Mouse (Mus musculus): ENCODE data around the gene Dusp2. TPM values are rescaled to one million over a fixed set of nuclear protein-coding genes. Genes with fewer than 3 reads are reported as not detected.
"Not testable (repeated sequence)": the region's sequence is repeated elsewhere in the genome, so short reads cannot be mapped to it uniquely, and the experiment has no call there.

Dusp2 gene
- 1 to 10 TPM; 1.2 to 1.3 TPM for total RNA-seq (2021)

DNA sequence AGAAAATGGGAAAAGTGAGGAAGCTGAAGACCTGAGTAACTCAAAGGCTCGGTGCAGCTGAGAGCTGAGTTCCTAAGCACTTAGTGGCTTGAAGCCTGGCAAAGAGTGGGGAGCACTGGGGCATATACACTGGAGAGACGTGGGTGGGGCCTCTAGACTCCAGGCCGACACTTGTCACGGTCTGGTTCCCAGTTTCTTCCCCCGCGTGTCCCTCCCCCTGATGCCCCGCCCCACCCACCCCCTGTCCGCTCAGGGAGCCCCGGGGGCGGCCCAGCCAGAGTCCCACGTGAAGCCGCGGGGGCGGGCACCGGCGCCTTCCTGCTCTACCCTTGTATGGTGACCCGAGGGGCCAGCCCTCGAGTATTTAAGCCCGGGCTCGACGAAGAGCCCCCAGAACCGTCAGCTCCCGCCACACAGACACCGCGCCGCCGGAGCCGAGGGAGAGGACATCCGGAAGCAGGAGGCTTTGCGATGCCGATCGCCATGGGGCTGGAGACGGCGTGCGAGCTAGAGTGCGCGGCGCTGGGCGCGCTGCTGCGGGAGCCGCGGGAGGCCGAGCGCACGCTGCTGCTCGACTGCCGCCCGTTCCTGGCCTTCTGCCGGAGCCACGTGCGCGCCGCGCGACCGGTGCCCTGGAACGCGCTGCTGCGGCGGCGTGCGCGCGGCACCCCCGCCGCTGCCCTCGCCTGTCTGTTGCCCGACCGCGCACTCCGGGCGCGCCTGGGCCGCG lies at the start of gene Dusp2:
Gene Dusp2 (plus strand): TSS at position 393 of the 730 bp plus-strand sequence.
- peak; percentile 42 to 60 for DNase-seq (ENCODE audit: extremely low spot score in 1 of 2, low spot score in 1 of 2)

DNA sequence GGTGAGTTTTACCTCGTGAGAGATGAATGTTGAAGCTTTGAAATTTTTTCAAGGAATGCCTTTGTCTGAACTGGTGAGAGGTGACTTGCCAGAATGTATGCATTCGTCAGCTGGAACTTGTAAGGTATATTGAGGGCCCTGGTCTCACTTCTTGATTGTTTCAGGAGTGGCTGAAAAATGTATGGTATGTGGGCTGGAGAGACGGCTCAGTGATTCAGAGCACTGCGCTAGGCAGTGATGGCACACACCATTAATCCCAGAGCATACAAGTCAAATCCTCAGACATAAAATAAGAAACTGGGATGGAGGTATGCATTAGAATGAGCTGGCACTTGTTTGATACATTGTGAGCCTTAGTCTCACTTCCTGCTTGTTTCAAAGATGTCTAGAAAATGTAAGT lies 43.7 kb upstream of the Dusp2 start:
- DNase-seq (ENCODE audit: extremely low spot score in 1 of 2, low spot score in 1 of 2) = no peak

DNA sequence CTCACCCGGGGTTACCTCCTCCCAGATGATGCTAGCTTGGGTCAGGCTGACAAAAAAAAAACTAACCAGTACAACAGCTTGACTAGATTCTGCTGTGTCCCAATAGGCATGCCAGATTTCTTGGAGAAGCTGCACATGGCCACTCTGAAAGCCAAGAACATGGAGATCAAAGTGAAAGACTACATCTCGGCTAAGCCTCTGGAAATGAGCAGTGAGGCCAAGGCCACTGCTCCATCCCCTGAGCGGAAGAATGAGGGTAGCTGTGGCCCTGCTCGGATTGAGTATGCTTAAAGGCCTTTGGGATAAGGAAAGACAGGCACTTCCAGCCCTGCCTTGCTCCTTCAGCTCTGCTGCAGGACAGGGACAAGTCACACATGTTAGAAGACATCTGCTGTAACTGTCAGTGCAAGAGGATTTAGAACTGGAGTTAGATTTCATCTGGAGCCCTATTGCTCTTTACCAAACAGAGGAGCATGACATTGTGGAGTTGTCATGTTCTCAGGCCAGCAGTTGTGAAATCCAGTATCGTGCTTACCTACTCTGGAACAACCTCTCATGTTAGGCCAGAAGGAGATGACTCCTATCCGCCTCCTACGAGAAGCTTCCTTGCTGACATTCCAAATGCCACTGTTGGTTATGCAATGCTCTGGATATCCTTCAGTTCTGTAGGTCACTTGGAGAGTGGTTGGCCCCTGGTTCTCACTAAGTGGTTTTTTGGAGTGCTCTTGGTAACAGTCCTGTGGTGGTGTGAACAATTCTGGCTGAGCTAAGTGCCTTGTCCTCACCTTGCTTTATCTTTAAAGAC lies 38.8 kb upstream of the Dusp2 start:
- no peak for DNase-seq (ENCODE audit: extremely low spot score in 1 of 2, low spot score in 1 of 2)

DNA sequence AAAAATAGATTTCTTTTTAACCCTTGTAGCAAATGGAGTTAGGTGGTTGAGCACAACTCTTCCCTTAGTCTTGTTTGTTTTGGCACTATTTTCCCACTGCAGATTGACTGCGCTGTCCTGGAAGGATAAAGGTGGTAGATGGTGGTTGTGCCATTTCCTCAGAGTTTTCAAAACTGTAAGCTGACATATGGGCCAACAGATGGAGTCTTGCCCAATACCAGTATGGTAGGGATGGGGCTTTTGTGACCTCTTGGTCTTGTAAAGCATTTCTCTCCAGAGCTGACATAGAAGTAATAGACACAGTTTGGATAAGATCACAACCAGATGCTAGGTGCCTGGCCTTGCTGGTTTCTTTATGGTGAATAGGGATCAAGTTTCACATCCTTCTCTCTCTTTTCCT lies 37.9 kb upstream of the Dusp2 start:
- DNase-seq (ENCODE audit: extremely low spot score in 1 of 2, low spot score in 1 of 2) = no peak

DNA sequence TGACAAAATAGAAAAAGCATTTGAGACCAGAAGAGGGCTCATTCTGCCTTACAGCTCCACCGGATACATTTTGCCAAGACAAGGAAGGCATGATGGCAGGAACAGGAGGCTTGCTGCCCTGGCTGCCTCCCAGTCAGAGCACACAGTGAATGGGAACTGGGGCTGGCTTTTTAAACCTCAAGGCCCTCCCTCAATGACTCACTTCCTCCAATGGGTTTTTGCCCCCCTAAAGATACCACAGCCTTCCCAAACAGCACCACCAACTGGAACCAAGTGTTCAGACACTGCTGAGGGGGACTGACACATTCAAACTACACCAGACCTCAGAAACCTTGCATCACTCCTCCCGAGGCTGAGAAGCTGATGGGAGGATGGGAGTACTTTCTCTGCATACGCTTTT lies 35.3 kb upstream of the Dusp2 start:
- no peak for DNase-seq (ENCODE audit: extremely low spot score in 1 of 2, low spot score in 1 of 2)

DNA sequence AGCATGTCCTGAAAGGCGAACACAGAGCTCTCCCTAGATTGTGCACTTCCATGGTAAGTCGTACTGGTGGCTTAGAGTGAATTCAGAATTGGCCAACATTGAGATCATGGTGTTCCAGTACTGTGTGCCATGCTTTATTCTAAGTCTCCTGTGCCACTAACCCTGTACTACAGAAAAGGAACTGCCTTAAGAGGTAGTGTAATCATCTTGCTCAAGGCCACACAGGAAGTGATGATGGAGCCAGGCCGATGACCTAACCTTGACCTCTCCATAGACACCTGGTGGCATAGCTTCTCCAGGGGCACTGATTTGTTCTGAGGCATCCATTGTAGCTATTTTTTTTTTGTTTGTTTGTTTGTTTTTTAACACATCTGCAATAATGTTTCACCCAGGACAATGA lies 34.1 kb upstream of the Dusp2 start:
- no peak for DNase-seq (ENCODE audit: extremely low spot score in 1 of 2, low spot score in 1 of 2)

DNA sequence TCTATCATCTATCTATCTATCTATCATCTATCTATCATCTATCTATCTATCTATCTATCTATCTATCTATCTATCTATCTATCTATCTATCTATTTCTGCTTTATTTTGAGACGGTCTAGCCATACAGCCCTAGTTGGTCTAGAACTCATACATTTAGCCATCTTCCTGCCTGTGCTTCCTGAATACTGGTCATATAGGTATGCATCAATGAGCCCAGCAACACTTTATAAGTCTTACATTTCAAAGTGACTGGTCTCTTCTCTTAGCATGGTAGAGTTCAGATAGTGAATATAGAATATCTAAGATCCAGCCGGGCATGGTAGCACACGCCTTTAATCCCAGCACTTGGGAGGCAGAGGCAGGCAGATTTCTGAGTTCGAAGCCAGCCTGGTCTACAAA lies 31.8 kb upstream of the Dusp2 start:
- not testable (repeated sequence) for DNase-seq (ENCODE audit: extremely low spot score in 1 of 2, low spot score in 1 of 2)

DNA sequence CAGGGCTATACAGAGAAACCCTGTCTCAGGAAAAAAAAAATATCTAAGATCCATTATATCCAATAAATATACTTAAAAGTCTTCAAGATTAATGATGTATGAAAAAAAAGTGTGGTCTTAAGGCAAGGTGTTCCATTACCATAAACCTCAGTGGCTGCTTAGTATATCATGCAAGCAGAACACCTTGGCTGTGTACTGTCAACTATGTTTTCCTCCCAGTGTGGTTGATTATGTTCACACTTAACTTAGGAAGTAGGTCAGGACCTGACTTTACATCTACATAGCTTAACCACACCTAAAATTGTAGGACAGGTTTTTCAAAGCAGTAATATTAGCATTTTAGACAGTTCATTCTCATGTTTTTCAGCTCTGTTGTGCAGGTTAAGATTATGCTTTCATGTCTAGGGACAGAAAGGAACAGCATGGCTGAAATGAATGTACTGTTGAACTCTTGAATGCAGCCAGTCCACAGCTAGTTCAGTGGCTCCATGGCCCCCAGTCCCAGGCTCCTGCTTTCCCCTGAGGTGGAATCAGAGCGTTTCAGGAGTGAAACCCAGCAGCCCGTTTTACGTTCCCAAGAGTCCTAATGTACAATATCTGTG lies 31.2 kb upstream of the Dusp2 start:
- DNase-seq (ENCODE audit: extremely low spot score in 1 of 2, low spot score in 1 of 2) = no peak

DNA sequence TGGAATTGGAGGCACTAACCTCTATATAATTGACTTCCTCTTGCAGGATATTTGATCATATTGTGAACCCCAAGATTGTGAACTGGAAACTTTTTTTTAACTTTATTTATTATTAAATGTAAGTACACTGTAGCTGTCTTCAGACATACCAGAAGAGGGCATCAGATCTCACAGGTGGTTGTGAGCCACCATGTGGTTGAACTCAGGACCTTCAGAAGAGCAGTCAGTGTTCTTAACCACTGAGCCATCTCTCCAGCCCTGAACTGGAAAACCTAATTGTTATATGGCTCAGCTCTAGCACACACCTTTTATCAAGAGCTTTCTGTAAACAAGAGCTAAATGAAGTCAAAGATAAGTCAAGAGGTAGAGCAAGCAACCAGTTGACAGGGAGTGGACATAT lies 29.8 kb upstream of the Dusp2 start:
- no peak for DNase-seq (ENCODE audit: extremely low spot score in 1 of 2, low spot score in 1 of 2)

DNA sequence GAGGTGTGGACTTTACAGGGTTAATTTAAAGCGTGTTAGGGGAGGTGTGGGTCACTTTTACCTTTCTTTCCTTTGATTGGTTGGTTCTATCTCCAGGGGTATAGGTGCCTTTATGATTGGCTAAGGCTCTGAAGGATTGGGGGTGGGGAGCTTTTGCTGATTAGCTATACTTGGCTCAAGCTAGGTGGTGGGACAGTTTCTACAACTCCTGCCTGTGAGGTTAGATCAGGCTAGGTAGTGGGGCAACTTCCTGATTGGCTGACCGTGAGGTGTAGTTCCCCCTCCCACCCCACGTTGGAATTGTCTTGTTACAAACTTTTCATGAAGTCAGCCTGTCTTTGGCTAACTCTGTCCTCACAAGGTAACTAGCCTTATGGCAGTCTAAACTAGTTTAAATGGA lies 28.8 kb upstream of the Dusp2 start:
- DNase-seq (ENCODE audit: extremely low spot score in 1 of 2, low spot score in 1 of 2) = no peak

DNA sequence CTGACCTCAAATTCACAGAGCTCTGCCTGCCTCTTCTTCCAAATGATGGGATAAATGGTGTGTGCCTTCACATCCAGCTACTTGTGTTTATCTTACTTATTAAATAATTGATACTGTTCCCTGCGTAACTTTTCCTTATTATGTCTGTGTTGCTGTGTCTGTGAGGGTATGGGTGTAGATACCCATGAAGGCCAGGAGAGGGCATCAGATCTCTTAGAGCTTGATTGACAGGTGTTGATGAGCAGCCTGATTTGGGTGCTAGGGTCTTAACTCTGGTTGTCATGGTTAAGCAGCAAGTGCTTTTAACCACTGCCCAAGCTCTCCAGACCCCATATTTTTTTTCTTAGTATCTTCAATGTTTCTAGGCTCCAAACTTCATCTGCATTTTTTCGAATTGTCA lies 27.3 kb upstream of the Dusp2 start:
- no peak for DNase-seq (ENCODE audit: extremely low spot score in 1 of 2, low spot score in 1 of 2)

DNA sequence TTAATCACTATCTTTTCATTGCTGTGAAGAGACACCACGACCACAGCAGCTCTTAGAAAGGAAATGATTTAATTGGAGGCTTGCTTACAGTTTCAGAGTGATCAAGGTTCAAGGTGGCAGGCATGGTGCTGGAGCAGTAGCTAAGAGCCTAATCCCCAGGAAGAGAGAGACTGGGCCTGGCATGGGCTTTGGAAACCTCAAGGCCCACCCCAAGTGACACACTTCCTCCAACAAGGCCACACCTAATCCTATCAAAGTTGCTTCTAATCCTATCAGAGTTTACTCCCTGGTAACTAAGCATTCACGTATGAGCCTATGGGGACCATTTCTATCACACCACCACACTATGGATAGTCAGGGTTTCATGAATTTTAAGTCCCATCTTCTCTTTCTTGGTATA lies 25.7 kb upstream of the Dusp2 start:
- no peak for DNase-seq (ENCODE audit: extremely low spot score in 1 of 2, low spot score in 1 of 2)

DNA sequence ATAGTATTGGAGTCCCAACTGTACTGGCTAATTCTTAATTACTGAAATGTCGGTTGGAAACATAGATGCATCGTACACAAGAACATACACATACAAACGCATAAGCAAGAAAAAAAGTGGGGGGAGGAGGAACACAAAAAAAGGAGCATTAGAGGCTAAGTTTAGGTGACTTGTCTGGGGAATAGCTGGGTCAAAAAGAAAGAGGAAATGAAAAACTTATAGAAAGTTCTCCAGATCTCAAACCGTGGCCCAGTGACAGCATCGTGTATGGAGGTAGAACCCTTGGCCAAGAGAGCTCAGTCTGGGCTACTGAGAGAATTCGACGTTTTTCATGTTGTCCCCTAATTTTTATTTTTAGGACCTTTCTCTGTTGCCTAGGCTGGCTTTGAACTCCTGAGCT lies 25.3 kb upstream of the Dusp2 start:
- no peak for DNase-seq (ENCODE audit: extremely low spot score in 1 of 2, low spot score in 1 of 2)

DNA sequence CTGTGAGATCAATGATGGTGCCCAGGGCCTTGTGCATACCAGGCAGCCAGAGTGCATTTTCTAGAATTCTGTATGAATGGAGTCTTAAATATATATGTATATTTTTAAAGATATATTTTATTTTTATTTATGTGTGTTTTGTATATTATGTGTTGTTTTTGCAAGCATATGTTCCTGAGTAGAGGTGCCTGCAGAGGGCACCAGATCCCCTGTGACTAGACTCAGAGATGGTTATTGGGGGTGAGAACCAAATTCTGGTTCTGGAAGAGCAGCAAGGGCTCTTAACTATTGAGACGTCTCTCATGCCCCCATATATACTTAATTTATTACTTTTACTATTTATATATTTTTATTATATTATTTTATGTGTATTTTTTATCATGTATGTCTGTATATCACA lies 24.8 kb upstream of the Dusp2 start:
- no peak for DNase-seq (ENCODE audit: extremely low spot score in 1 of 2, low spot score in 1 of 2)

DNA sequence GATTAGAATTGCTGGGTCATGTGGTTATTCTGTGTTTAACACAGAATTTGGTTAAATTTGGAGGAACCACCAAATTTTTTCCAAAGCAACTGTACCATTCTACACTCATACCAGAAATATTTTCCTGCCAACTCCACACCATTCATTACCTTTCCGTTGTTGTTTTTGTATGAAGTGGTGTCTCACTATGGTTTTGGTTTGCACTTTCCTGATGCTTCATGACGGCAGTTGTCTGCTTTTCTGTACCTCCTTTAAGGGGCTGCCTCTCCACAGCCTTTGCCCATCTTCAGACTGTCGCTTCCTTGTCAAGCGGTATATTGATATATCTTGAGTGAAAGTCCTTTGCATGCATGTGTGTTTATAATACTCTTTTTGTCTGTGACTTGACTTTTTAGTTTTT lies 23.2 kb upstream of the Dusp2 start:
- no peak for DNase-seq (ENCODE audit: extremely low spot score in 1 of 2, low spot score in 1 of 2)

DNA sequence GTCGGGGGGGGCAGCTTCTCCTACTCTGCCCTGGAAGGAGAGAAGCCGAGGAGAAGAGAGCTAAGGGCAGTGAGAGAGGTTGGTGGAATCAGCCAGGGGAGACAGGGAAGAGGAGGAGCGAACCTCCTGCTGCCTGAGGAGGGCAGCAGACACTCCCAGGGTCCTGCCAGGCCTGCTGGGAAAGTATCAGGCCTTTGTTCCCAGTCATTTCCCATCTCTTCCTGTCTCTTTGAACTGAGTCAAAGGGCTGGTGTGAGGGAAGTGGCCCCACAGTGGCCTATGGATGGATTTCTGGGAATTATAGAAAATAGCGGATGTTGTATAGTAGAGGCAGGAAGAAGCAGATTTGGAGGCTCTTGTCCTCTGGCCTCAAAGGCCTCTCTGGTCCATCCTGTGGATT lies 22.1 kb upstream of the Dusp2 start:
- DNase-seq (ENCODE audit: extremely low spot score in 1 of 2, low spot score in 1 of 2) = no peak

DNA sequence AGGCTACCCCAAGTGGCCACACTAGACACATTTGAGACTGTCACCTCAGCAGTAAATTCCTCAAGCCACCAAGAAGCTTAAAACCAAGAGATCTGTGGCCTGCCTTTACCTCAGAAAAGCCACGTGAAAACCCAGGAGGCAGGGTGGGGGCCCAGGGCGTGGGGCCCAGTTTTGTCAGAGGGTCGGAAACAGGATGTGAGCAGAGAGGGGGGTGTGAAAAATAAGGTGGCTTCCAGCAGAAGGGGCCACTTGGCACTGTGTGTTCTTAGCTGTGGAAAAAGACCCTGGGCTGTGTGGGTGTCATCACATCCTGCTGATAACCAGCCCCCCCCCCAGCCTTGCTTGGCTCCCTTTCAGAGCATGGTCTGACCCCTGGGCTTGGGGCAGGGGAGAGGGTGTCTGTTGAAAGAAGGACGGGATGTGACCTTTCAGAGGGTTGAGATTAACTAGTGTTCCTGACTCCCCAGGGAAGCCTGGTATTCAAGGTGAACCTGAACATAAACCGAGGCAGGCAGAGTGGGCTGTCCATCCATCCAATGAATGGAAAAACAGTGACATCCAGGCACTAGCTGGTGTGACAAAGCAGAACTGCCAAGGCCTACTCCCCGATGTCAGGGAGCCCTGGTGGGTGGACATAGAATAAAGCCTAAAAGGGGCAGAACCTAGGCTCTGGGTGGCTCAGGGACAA lies 21.3 kb upstream of the Dusp2 start:
- DNase-seq (ENCODE audit: extremely low spot score in 1 of 2, low spot score in 1 of 2) = no peak

DNA sequence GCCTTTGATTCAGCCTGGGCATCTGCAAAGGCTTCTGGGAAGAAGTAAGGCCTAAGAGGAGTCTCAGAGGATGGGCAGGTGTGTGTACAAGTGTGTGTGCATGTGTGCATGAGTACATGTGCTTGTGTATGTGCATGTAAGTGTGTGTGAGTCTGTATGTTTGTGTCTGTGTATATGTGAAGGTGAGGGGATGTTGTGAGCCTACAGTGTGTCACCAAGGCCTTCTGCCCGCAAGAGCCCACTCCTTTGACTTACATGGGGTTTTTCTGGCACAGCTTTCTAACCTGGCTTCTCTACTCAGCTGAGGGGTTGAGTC lies 20.8 kb upstream of the Dusp2 start:
- no peak for DNase-seq (ENCODE audit: extremely low spot score in 1 of 2, low spot score in 1 of 2)

DNA sequence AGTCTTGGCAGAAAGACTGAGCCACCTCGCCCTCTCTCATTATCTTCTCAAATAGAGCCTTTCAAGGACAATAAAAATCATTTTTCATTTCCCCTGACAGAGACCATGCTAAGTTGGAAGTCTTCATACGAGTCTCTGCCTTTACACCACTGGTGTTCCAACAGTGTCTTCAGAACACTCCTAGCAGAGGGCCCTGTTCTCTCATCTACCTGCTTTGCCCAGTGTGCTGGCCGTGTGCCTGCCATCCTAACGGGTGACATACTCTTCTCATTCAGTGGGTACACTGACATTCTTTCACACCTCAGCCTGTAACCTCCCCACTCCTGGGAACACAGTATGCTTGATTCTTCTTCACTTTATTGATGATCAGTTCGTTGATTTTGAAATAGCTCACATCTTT lies 19.5 kb upstream of the Dusp2 start:
- no peak for DNase-seq (ENCODE audit: extremely low spot score in 1 of 2, low spot score in 1 of 2)

DNA sequence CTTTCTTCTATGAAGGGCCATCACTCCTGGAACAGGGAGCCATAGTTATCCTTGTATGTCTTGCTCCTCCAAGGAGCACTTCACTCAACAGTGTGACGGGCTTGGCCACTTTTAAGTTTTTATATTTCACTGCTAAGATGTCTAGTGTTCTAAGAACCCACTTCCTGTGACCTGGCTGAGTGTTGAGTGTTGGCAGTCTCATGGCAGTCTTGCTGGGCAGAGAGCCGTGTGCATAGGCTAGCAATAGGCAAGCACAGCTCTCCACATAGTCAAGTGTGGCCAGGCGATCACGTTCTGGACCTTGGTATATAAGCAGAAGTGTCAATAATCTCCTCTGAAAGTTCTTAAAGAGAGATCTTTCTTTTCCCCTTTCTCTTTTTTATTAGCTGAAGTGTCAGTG lies 17.8 kb upstream of the Dusp2 start:
- DNase-seq (ENCODE audit: extremely low spot score in 1 of 2, low spot score in 1 of 2) = no peak

DNA sequence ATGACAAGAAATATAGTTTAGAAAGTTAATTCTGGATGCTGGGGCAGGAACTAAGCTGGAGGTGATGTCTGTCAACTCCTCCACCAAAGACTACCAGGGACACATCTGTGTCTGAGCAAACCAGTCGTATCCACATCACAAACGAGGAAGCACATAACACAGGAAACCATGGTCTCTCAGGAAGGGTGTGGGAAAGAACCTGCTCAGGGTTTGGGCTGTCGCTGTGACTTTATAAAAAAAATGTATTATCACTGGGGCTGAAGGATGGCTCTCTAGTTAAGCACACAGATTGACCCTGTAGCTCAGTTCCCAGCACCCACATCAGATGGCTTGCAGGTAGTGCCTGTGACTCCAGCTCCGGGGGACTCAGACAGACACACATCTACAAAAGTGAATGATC lies 16.9 kb upstream of the Dusp2 start:
- no peak for DNase-seq (ENCODE audit: extremely low spot score in 1 of 2, low spot score in 1 of 2)

All from layer of hippocampus, postnatal 25 days (tissue).